Mouse (Mus musculus): ENCODE results near the gene Cmtm6. TPM values are rescaled to one million over a fixed set of nuclear protein-coding genes. Genes with fewer than 3 reads are reported as not detected.
A peak's percentile ranks its signal among the peaks of the same experiment; 100 is the strongest.

Cmtm6 gene
- 36.7 and 38.5 TPM in 2 replicates for polyA plus RNA-seq (2012; rRNA removed)

GRCm38 (mm10) chr9:114731011-114731755 lies at the start of gene Cmtm6:
Cmtm6 (plus strand) TSS chr9:114731116.
- peaks cover 6% of the 10 kb centered on the region for H3K4me1 ChIP-seq (ENCODE audit: control insufficient read depth, insufficient read depth, insufficient read length)
- peak within 1 kb of the TSS; percentile 96 for H3K27ac ChIP-seq (ENCODE audit: insufficient read depth, low read length)
- H3K27me3 ChIP-seq (ENCODE audit: control insufficient read depth, insufficient read depth, low read length) = no peaks in the 10 kb centered on the region
- peak; percentile 94 to 99 for DNase-seq (ENCODE audit: low read depth in 1 of 2, low spot score in 2 of 2)
- peak within 1 kb of the TSS; percentile 86 for H3K4me3 ChIP-seq (ENCODE audit: extremely low read depth, insufficient read depth, insufficient read length)
- TF ChIP-seq CTCF (IDR thresholded peaks at IDR 0.05; ENCODE audit: extremely low read depth, insufficient read depth, insufficient read length, insufficient replicate concordance) (peak; percentile 28; the same call in 1 of the 2 replicates), POLR2A (IDR thresholded peaks at IDR 0.05; ENCODE audit: low read depth, low read length) (peak; percentile 80)
- WGBS = 1% methylated on average over 51 of the region's 53 CpGs
- no peaks in the 10 kb centered on the region for H3K36me3 ChIP-seq (ENCODE audit: control insufficient read depth, insufficient read depth, low read length)

GRCm38 (mm10) chr9:114682193-114682592 lies 48.7 kb upstream of the Cmtm6 start:
- no peak for DNase-seq (ENCODE audit: low read depth in 1 of 2, low spot score in 2 of 2)
- no peaks in the 10 kb centered on the region for H3K36me3 ChIP-seq (ENCODE audit: control insufficient read depth, insufficient read depth, low read length)
- H3K4me3 ChIP-seq (ENCODE audit: extremely low read depth, insufficient read depth, insufficient read length) = no peak overlapping the region
- no peak overlapping the region for H3K27ac ChIP-seq (ENCODE audit: insufficient read depth, low read length)
- no peaks in the 10 kb centered on the region for H3K4me1 ChIP-seq (ENCODE audit: control insufficient read depth, insufficient read depth, insufficient read length)
- WGBS = 51% methylated on average over 4 of the region's 4 CpGs
- H3K27me3 ChIP-seq (ENCODE audit: control insufficient read depth, insufficient read depth, low read length) = no peaks in the 10 kb centered on the region
- no peak for TF ChIP-seq POLR2A (IDR thresholded peaks at IDR 0.05; ENCODE audit: low read depth, low read length)
- TF ChIP-seq CTCF (IDR thresholded peaks at IDR 0.05; ENCODE audit: extremely low read depth, insufficient read depth, insufficient read length, insufficient replicate concordance) = no peak

DNA sequence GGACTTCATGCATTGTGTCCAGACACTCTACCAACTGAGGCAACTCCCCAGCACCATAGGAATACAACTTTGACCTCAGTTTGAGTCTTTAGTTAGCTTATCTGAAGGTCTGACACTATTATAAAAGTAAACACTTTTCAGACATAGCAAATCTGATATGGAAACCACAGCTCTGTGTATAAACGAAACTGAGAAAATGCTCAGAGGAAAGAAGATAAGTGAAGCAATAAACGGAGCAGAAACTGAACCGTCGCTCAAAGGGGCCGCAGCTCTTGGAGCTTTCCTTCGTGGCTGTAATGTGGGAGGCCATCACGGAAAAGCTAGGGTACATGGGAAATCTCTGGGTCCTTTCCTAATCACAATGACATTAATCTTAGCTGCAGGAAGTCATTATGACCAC lies 44.7 kb upstream of the Cmtm6 start:
- no peak for TF ChIP-seq CTCF (IDR thresholded peaks at IDR 0.05; ENCODE audit: extremely low read depth, insufficient read depth, insufficient read length, insufficient replicate concordance)
- TF ChIP-seq POLR2A (IDR thresholded peaks at IDR 0.05; ENCODE audit: low read depth, low read length) = no peak

GRCm38 (mm10) chr9:114687639-114688038 lies 43.3 kb upstream of the Cmtm6 start:
- no peaks in the 10 kb centered on the region for H3K27me3 ChIP-seq (ENCODE audit: control insufficient read depth, insufficient read depth, low read length)
- WGBS = 86% methylated on average over 13 of the region's 13 CpGs
- H3K4me1 ChIP-seq (ENCODE audit: control insufficient read depth, insufficient read depth, insufficient read length) = peaks cover 9% of the 10 kb centered on the region; the same call in 1 of the 2 replicates
- TF ChIP-seq POLR2A (IDR thresholded peaks at IDR 0.05; ENCODE audit: low read depth, low read length) = no peak
- TF ChIP-seq CTCF (IDR thresholded peaks at IDR 0.05; ENCODE audit: extremely low read depth, insufficient read depth, insufficient read length, insufficient replicate concordance) = no peak
- DNase-seq (ENCODE audit: low read depth in 1 of 2, low spot score in 2 of 2) = no peak
- no peak overlapping the region for H3K4me3 ChIP-seq (ENCODE audit: extremely low read depth, insufficient read depth, insufficient read length)
- no peak overlapping the region for H3K27ac ChIP-seq (ENCODE audit: insufficient read depth, low read length)
- H3K36me3 ChIP-seq (ENCODE audit: control insufficient read depth, insufficient read depth, low read length) = no peaks in the 10 kb centered on the region

More for the DNA sequence above, 44.7 kb upstream of the Cmtm6 start:
- H3K27me3 ChIP-seq (ENCODE audit: control insufficient read depth, insufficient read depth, low read length) = no peaks in the 10 kb centered on the region
- no peaks in the 10 kb centered on the region for H3K36me3 ChIP-seq (ENCODE audit: control insufficient read depth, insufficient read depth, low read length)
- H3K4me3 ChIP-seq (ENCODE audit: extremely low read depth, insufficient read depth, insufficient read length) = no peak overlapping the region
- H3K27ac ChIP-seq (ENCODE audit: insufficient read depth, low read length) = no peak overlapping the region
- no peak for DNase-seq (ENCODE audit: low read depth in 1 of 2, low spot score in 2 of 2)
- H3K4me1 ChIP-seq (ENCODE audit: control insufficient read depth, insufficient read depth, insufficient read length) = peaks cover 9% of the 10 kb centered on the region; the same call in 1 of the 2 replicates
- WGBS = 77% methylated on average over 7 of the region's 7 CpGs

GRCm38 (mm10) chr9:114688252-114688952 lies 42.5 kb upstream of the Cmtm6 start, which contains the start of gene Dync1li1:
Dync1li1 (plus strand) TSS chr9:114688790.
- no peaks in the 10 kb centered on the region for H3K27me3 ChIP-seq (ENCODE audit: control insufficient read depth, insufficient read depth, low read length)
- no peaks in the 10 kb centered on the region; the same call in 1 of the 2 replicates for H3K36me3 ChIP-seq (ENCODE audit: control insufficient read depth, insufficient read depth, low read length)
- H3K4me1 ChIP-seq (ENCODE audit: control insufficient read depth, insufficient read depth, insufficient read length) = peaks cover 9% of the 10 kb centered on the region; the same call in 1 of the 2 replicates
- no peak for TF ChIP-seq CTCF (IDR thresholded peaks at IDR 0.05; ENCODE audit: extremely low read depth, insufficient read depth, insufficient read length, insufficient replicate concordance)
- TF ChIP-seq POLR2A (IDR thresholded peaks at IDR 0.05; ENCODE audit: low read depth, low read length) = peak; percentile 8; the same call in 1 of the 2 replicates
- peak; percentile 80 to 97 for DNase-seq (ENCODE audit: low read depth in 1 of 2, low spot score in 2 of 2)
- peak within 1 kb of the TSS; percentile 94 for H3K4me3 ChIP-seq (ENCODE audit: extremely low read depth, insufficient read depth, insufficient read length)
- WGBS = 1% methylated on average over 46 of the region's 57 CpGs
- peak within 1 kb of the TSS; percentile 78 for H3K27ac ChIP-seq (ENCODE audit: insufficient read depth, low read length)

DNA sequence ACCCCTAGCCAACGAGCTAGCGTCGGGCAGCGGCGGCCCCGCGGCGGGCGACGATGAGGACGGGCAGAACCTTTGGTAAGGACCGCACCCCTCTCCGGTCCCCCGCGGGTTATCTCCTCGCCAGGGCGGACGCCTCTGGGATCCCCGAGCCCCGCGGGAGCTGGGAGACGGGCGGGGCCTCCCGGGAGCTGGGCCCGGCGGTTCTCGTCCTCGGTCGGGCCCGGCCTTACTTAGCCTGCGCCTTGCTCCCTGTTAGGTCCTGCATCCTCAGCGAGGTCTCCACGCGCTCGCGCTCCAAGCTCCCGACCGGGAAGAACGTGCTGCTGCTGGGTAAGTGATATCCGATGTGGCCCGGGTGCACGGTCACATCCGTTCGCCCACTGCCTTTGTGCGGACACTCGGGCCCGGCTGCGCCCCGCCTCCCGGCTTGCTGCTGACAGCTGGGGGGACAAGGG lies 41.9 kb upstream of the Cmtm6 start:
- H3K4me1 ChIP-seq (ENCODE audit: control insufficient read depth, insufficient read depth, insufficient read length) = peaks cover 9% of the 10 kb centered on the region; the same call in 1 of the 2 replicates
- H3K36me3 ChIP-seq (ENCODE audit: control insufficient read depth, insufficient read depth, low read length) = no peaks in the 10 kb centered on the region; the same call in 1 of the 2 replicates
- WGBS = under 1% methylated on average over 50 of the region's 50 CpGs
- peak in 1 of 2 experiments; percentile 11 for DNase-seq (ENCODE audit: low read depth in 1 of 2, low spot score in 2 of 2)
- H3K4me3 ChIP-seq (ENCODE audit: extremely low read depth, insufficient read depth, insufficient read length) = peak overlapping the region; percentile 94
- H3K27ac ChIP-seq (ENCODE audit: insufficient read depth, low read length) = peak overlapping the region; percentile 78
- H3K27me3 ChIP-seq (ENCODE audit: control insufficient read depth, insufficient read depth, low read length) = no peaks in the 10 kb centered on the region
- TF ChIP-seq POLR2A (IDR thresholded peaks at IDR 0.05; ENCODE audit: low read depth, low read length) = no peak
- no peak for TF ChIP-seq CTCF (IDR thresholded peaks at IDR 0.05; ENCODE audit: extremely low read depth, insufficient read depth, insufficient read length, insufficient replicate concordance)
